Mouse (Mus musculus): ENCODE measurements at regions not wholly inside any gene's neighbourhood (a gene's known extent, or its start where the extent isn't known, plus 50 kb on each side); places are given as distances from the start of the nearest gene placed in this dataset.

- no peak for DNase-seq (ENCODE audit: extremely low read depth, low read depth, low spot score)
- H3K27me3 ChIP-seq (ENCODE audit: control insufficient read depth, insufficient read depth, low read length), result no peaks in the 10 kb centered on the region
- H3K4me1 ChIP-seq (ENCODE audit: control insufficient read depth, insufficient read depth, low read length), result no peaks in the 10 kb centered on the region
- TF ChIP-seq CTCF (IDR thresholded peaks at IDR 0.05; ENCODE audit: low read depth, low read length) (no peak), POLR2A (IDR thresholded peaks at IDR 0.05; ENCODE audit: extremely low read depth, insufficient read depth, low read length) (no peak)
- no peak overlapping the region for H3K27ac ChIP-seq (replicated peaks; ENCODE audit: insufficient read depth, low read depth, low read length)
- no peak overlapping the region for H3K9ac ChIP-seq (ENCODE audit: low read depth, low read length)
- H3K4me3 ChIP-seq (ENCODE audit: insufficient read depth, low read depth, low read length), result no peak overlapping the region
- no peaks in the 10 kb centered on the region for H3K79me2 ChIP-seq (ENCODE audit: control insufficient read depth, insufficient read depth, low read length)
- H3K36me3 ChIP-seq (ENCODE audit: control insufficient read depth, insufficient read depth, low read length), result no peaks in the 10 kb centered on the region
- 58% methylated on average over 6 of the region's 6 CpGs for WGBS
Measured at GRCm38 (mm10) chr4:50036079-50036478, 190.5 kb upstream of the Grin3a start.

GRCm38 (mm10) chr4:50025356-50025755 lies 179.8 kb upstream of the Grin3a start:
- H3K4me3 ChIP-seq (ENCODE audit: insufficient read depth, low read depth, low read length), result no peak overlapping the region
- no peak overlapping the region for H3K27ac ChIP-seq (replicated peaks; ENCODE audit: insufficient read depth, low read depth, low read length)
- TF ChIP-seq CTCF (IDR thresholded peaks at IDR 0.05; ENCODE audit: low read depth, low read length), result no peak
- no peak for TF ChIP-seq POLR2A (IDR thresholded peaks at IDR 0.05; ENCODE audit: extremely low read depth, insufficient read depth, low read length)
- 51% methylated on average over 6 of the region's 6 CpGs for WGBS
- no peak overlapping the region for H3K9ac ChIP-seq (ENCODE audit: low read depth, low read length)
- H3K36me3 ChIP-seq (ENCODE audit: control insufficient read depth, insufficient read depth, low read length), result no peaks in the 10 kb centered on the region
- no peak for DNase-seq (ENCODE audit: extremely low read depth, low read depth, low spot score)
- H3K79me2 ChIP-seq (ENCODE audit: control insufficient read depth, insufficient read depth, low read length), result no peaks in the 10 kb centered on the region
- H3K27me3 ChIP-seq (ENCODE audit: control insufficient read depth, insufficient read depth, low read length), result no peaks in the 10 kb centered on the region
- no peaks in the 10 kb centered on the region for H3K4me1 ChIP-seq (ENCODE audit: control insufficient read depth, insufficient read depth, low read length)

All from liver, adult 2 months (tissue).